Mouse (Mus musculus): ENCODE measurements at regions not wholly inside any gene's neighbourhood (a gene's known extent, or its start where the extent isn't known, plus 50 kb on each side); places are given as distances from the start of the nearest gene placed in this dataset.

- DNase-seq: no peak
Measured at GRCm38 (mm10) chr6:147199955-147200354, 64.0 kb downstream of the Pthlh start.

- no peak for DNase-seq
Measured at GRCm38 (mm10) chr6:147199411-147199810, 64.6 kb downstream of the Pthlh start.

- no peak for DNase-seq
Measured at GRCm38 (mm10) chr6:147196432-147196831, 67.6 kb downstream of the Pthlh start.

GRCm38 (mm10) chr6:147195277-147195676, 68.7 kb downstream of the Pthlh start:
- DNase-seq: no peak

- DNase-seq: peak; percentile 52
Measured at GRCm38 (mm10) chr6:147187710-147188109, 76.3 kb downstream of the Pthlh start.

GRCm38 (mm10) chr6:147178276-147178675, 85.7 kb downstream of the Pthlh start:
- DNase-seq: no peak

- DNase-seq: no peak
Measured at GRCm38 (mm10) chr6:147176176-147176575, 85.0 kb downstream of the Klhl42 start.

Measured in heart, adult 11 months (tissue).